Mouse (Mus musculus) v-Abl transformed pro-B cells (cell line): ENCODE results near the gene Ltb.

Experiments used
- in situ Hi-C, 2 experiments: fragments of 400-800 bp; cut with MboI; formaldehyde crosslinking; loops; one replicate each; pipeline ENCODE4 v1.15.1; 2025; ENCODE audit not compliant: unreplicated experiment in 2 of 2

Ltb gene

GRCm38 (mm10) chr17:35193881-35194843 is at the start of gene Ltb:
Gene Ltb (plus strand): TSS chr17:35194439.
- in situ Hi-C loops: no loop called here

- in situ Hi-C loops: loop anchor here in 1 of 2 experiments (25.0 kb wide), 1 partner anchor 366 kb away; the partner anchor contains the start of genes Cchcr1, Pou5f1 and Tcf19
Measured at GRCm38 (mm10) chr17:35146139-35146538, 48.1 kb upstream of the Ltb start.

GRCm38 (mm10) chr17:35147348-35147747 is 46.9 kb upstream of the Ltb start:
- in situ Hi-C loops: loop anchor here in 1 of 2 experiments (25.0 kb wide), 1 partner anchor 365 kb away; the partner anchor contains the start of genes Cchcr1, Pou5f1 and Tcf19

GRCm38 (mm10) chr17:35147922-35148639 is 46.2 kb upstream of the Ltb start:
- in situ Hi-C loops: loop anchor here in 1 of 2 experiments (25.0 kb wide), 1 partner anchor 364 kb away; the partner anchor contains the start of genes Cchcr1, Pou5f1 and Tcf19

- in situ Hi-C loops: no loop called here
Measured at GRCm38 (mm10) chr17:35152121-35152520, 42.1 kb upstream of the Ltb start.

- in situ Hi-C loops: no loop called here
Measured at GRCm38 (mm10) chr17:35153077-35153476, 41.2 kb upstream of the Ltb start.

- in situ Hi-C loops: no loop called here
Measured at GRCm38 (mm10) chr17:35153931-35154330, 40.3 kb upstream of the Ltb start.

GRCm38 (mm10) chr17:35154616-35155015 is 39.6 kb upstream of the Ltb start:
- in situ Hi-C loops: no loop called here

- in situ Hi-C loops: no loop called here
Measured at GRCm38 (mm10) chr17:35155451-35155850, 38.8 kb upstream of the Ltb start.

GRCm38 (mm10) chr17:35156461-35157200 is 37.6 kb upstream of the Ltb start:
- in situ Hi-C loops: no loop called here

- in situ Hi-C loops: no loop called here
Measured at GRCm38 (mm10) chr17:35157254-35157653, 37.0 kb upstream of the Ltb start.

- in situ Hi-C loops: no loop called here
Measured at GRCm38 (mm10) chr17:35157661-35158175, 36.5 kb upstream of the Ltb start.

- in situ Hi-C loops: no loop called here
Measured at GRCm38 (mm10) chr17:35158850-35159593, 35.2 kb upstream of the Ltb start.

- in situ Hi-C loops: no loop called here
Measured at GRCm38 (mm10) chr17:35159638-35160037, 34.6 kb upstream of the Ltb start.

- in situ Hi-C loops: no loop called here
Measured at GRCm38 (mm10) chr17:35161421-35161820, 32.8 kb upstream of the Ltb start.

- in situ Hi-C loops: no loop called here
Measured at GRCm38 (mm10) chr17:35162121-35162520, 32.1 kb upstream of the Ltb start.

- in situ Hi-C loops: no loop called here
Measured at GRCm38 (mm10) chr17:35162730-35163129, 31.5 kb upstream of the Ltb start.

GRCm38 (mm10) chr17:35163326-35164081 is 30.7 kb upstream of the Ltb start:
- in situ Hi-C loops: no loop called here

- in situ Hi-C loops: no loop called here
Measured at GRCm38 (mm10) chr17:35164218-35164567, 30.0 kb upstream of the Ltb start.
